Mouse (Mus musculus): Measurements from ENCODE around the gene Lypd4. TPM values are rescaled to one million over a fixed set of nuclear protein-coding genes. Genes with fewer than 3 reads are reported as not detected.
"Not testable (repeated sequence)": the region's sequence is repeated elsewhere in the genome, so short reads cannot be mapped to it uniquely, and the experiment has no call there.

The Lypd4 gene
- polyA plus RNA-seq, 1 experiment from 2014 or later, result not detected

GRCm38 (mm10) chr7:24850899-24851303, 18.8 kb downstream of the Lypd4 start:
- H3K4me3 ChIP-seq (ENCODE audit: low read depth, low read length), result no peak overlapping the region
- ATAC-seq (replicated peaks; ENCODE audit: insufficient number of reproducible peaks, low FRiP score, low TSS enrichment, low read depth) (no peak), DNase-seq (ENCODE audit: low spot score) (peak; percentile 38)
- no peak overlapping the region for H3K27ac ChIP-seq (replicated peaks; ENCODE audit: low read depth, low read length)
- WGBS, result 40% methylated on average over 6 of the region's 6 CpGs
- no peaks in the 10 kb centered on the region for H3K27me3 ChIP-seq (ENCODE audit: control insufficient read depth, insufficient read depth, low read length)
- no peak overlapping the region for H3K4me2 ChIP-seq (ENCODE audit: low read depth, low read length)
- H3K9ac ChIP-seq (replicated peaks; ENCODE audit: low read length), result no peak overlapping the region
- no peaks in the 10 kb centered on the region for H3K9me3 ChIP-seq (replicated peaks; ENCODE audit: control insufficient read depth, low read length)
- H3K4me1 ChIP-seq (ENCODE audit: control insufficient read depth, insufficient read depth, low read length), result no peaks in the 10 kb centered on the region
- H3K36me3 ChIP-seq (replicated peaks; ENCODE audit: control insufficient read depth, insufficient read depth, low read depth, low read length), result no peaks in the 10 kb centered on the region

GRCm38 (mm10) chr7:24850162-24850561, 19.6 kb downstream of the Lypd4 start:
- WGBS, result 19% methylated on average over 5 of the region's 5 CpGs
- DNase-seq (ENCODE audit: low spot score) (peak; percentile 40), ATAC-seq (replicated peaks; ENCODE audit: insufficient number of reproducible peaks, low FRiP score, low TSS enrichment, low read depth) (no peak)

GRCm38 (mm10) chr7:24846576-24846975, 23.2 kb downstream of the Lypd4 start:
- H3K9me3 ChIP-seq (replicated peaks; ENCODE audit: control insufficient read depth, low read length); DNase-seq (ENCODE audit: low spot score); H3K27ac ChIP-seq (replicated peaks; ENCODE audit: low read depth, low read length); ATAC-seq (replicated peaks; ENCODE audit: insufficient number of reproducible peaks, low FRiP score, low TSS enrichment, low read depth); H3K4me3 ChIP-seq (ENCODE audit: low read depth, low read length); H3K9ac ChIP-seq (replicated peaks; ENCODE audit: low read length); H3K4me2 ChIP-seq (ENCODE audit: low read depth, low read length); H3K36me3 ChIP-seq (replicated peaks; ENCODE audit: control insufficient read depth, insufficient read depth, low read depth, low read length); H3K27me3 ChIP-seq (ENCODE audit: control insufficient read depth, insufficient read depth, low read length); H3K4me1 ChIP-seq (ENCODE audit: control insufficient read depth, insufficient read depth, low read length): not testable (repeated sequence)
- 47% methylated on average over 2 of the region's 2 CpGs for WGBS

More at GRCm38 (mm10) chr7:24850162-24850561, 19.6 kb downstream of the Lypd4 start:
- no peaks in the 10 kb centered on the region for H3K4me1 ChIP-seq (ENCODE audit: control insufficient read depth, insufficient read depth, low read length)
- H3K9me3 ChIP-seq (replicated peaks; ENCODE audit: control insufficient read depth, low read length), result no peaks in the 10 kb centered on the region
- H3K27me3 ChIP-seq (ENCODE audit: control insufficient read depth, insufficient read depth, low read length), result no peaks in the 10 kb centered on the region
- no peak overlapping the region for H3K27ac ChIP-seq (replicated peaks; ENCODE audit: low read depth, low read length)
- H3K4me2 ChIP-seq (ENCODE audit: low read depth, low read length), result no peak overlapping the region
- H3K36me3 ChIP-seq (replicated peaks; ENCODE audit: control insufficient read depth, insufficient read depth, low read depth, low read length), result no peaks in the 10 kb centered on the region
- H3K9ac ChIP-seq (replicated peaks; ENCODE audit: low read length), result peak overlapping the region; percentile 34; the same call in 1 of the 2 replicates
- no peak overlapping the region for H3K4me3 ChIP-seq (ENCODE audit: low read depth, low read length)

- WGBS, result 2% methylated on average over 6 of the region's 6 CpGs
- H3K27me3 ChIP-seq (ENCODE audit: control insufficient read depth, insufficient read depth, low read length), result no peaks in the 10 kb centered on the region
- H3K4me1 ChIP-seq (ENCODE audit: control insufficient read depth, insufficient read depth, low read length), result no peaks in the 10 kb centered on the region
- H3K4me2 ChIP-seq (ENCODE audit: low read depth, low read length), result no peak overlapping the region
- no peaks in the 10 kb centered on the region for H3K36me3 ChIP-seq (replicated peaks; ENCODE audit: control insufficient read depth, insufficient read depth, low read depth, low read length)
- no peak overlapping the region for H3K9ac ChIP-seq (replicated peaks; ENCODE audit: low read length)
- no peaks in the 10 kb centered on the region for H3K9me3 ChIP-seq (replicated peaks; ENCODE audit: control insufficient read depth, low read length)
- H3K27ac ChIP-seq (replicated peaks; ENCODE audit: low read depth, low read length), result no peak overlapping the region
- H3K4me3 ChIP-seq (ENCODE audit: low read depth, low read length), result no peak overlapping the region
- ATAC-seq (replicated peaks; ENCODE audit: insufficient number of reproducible peaks, low FRiP score, low TSS enrichment, low read depth) (no peak; the same call in 1 of the 2 replicates), DNase-seq (ENCODE audit: low spot score) (peak; percentile 58)
Measured at GRCm38 (mm10) chr7:24845713-24846112, 24.0 kb downstream of the Lypd4 start.

- Histone ChIP-seq H3K4me2 (ENCODE audit: low read depth, low read length) (no peak overlapping the region), H3K27me3 (ENCODE audit: control insufficient read depth, insufficient read depth, low read length) (no peaks in the 10 kb centered on the region), H3K9me3 (replicated peaks; ENCODE audit: control insufficient read depth, low read length) (no peaks in the 10 kb centered on the region), H3K36me3 (replicated peaks; ENCODE audit: control insufficient read depth, insufficient read depth, low read depth, low read length) (no peaks in the 10 kb centered on the region), H3K4me3 (ENCODE audit: low read depth, low read length) (no peak overlapping the region), H3K27ac (replicated peaks; ENCODE audit: low read depth, low read length) (no peak overlapping the region), H3K4me1 (ENCODE audit: control insufficient read depth, insufficient read depth, low read length) (no peaks in the 10 kb centered on the region), H3K9ac (replicated peaks; ENCODE audit: low read length) (no peak overlapping the region)
- WGBS, result 78% methylated on average over 9 of the region's 9 CpGs
- ATAC-seq (replicated peaks; ENCODE audit: insufficient number of reproducible peaks, low FRiP score, low TSS enrichment, low read depth), result no peak
- no peak for DNase-seq (ENCODE audit: low spot score)
Measured at GRCm38 (mm10) chr7:24845181-24845580, 24.6 kb downstream of the Lypd4 start.

- DNase-seq (ENCODE audit: low spot score) (no peak), ATAC-seq (replicated peaks; ENCODE audit: insufficient number of reproducible peaks, low FRiP score, low TSS enrichment, low read depth) (no peak)
- no peak overlapping the region for H3K9ac ChIP-seq (replicated peaks; ENCODE audit: low read length)
- no peaks in the 10 kb centered on the region for H3K4me1 ChIP-seq (ENCODE audit: control insufficient read depth, insufficient read depth, low read length)
- WGBS, result 32% methylated on average over 5 of the region's 5 CpGs
- no peaks in the 10 kb centered on the region for H3K27me3 ChIP-seq (ENCODE audit: control insufficient read depth, insufficient read depth, low read length)
- H3K4me2 ChIP-seq (ENCODE audit: low read depth, low read length), result no peak overlapping the region
- H3K9me3 ChIP-seq (replicated peaks; ENCODE audit: control insufficient read depth, low read length), result no peaks in the 10 kb centered on the region
- no peaks in the 10 kb centered on the region for H3K36me3 ChIP-seq (replicated peaks; ENCODE audit: control insufficient read depth, insufficient read depth, low read depth, low read length)
- H3K27ac ChIP-seq (replicated peaks; ENCODE audit: low read depth, low read length), result no peak overlapping the region
- no peak overlapping the region for H3K4me3 ChIP-seq (ENCODE audit: low read depth, low read length)
Measured at GRCm38 (mm10) chr7:24844144-24844543, 25.6 kb downstream of the Lypd4 start.

GRCm38 (mm10) chr7:24841009-24841408, 28.7 kb downstream of the Lypd4 start:
- H3K27me3 ChIP-seq (ENCODE audit: control insufficient read depth, insufficient read depth, low read length), result no peaks in the 10 kb centered on the region
- DNase-seq (ENCODE audit: low spot score) (no peak), ATAC-seq (replicated peaks; ENCODE audit: insufficient number of reproducible peaks, low FRiP score, low TSS enrichment, low read depth) (no peak)
- H3K4me2 ChIP-seq (ENCODE audit: low read depth, low read length), result no peak overlapping the region
- no peak overlapping the region for H3K9ac ChIP-seq (replicated peaks; ENCODE audit: low read length)
- H3K4me1 ChIP-seq (ENCODE audit: control insufficient read depth, insufficient read depth, low read length), result no peaks in the 10 kb centered on the region
- no peaks in the 10 kb centered on the region for H3K36me3 ChIP-seq (replicated peaks; ENCODE audit: control insufficient read depth, insufficient read depth, low read depth, low read length)
- no peaks in the 10 kb centered on the region for H3K9me3 ChIP-seq (replicated peaks; ENCODE audit: control insufficient read depth, low read length)
- 78% methylated on average over 4 of the region's 4 CpGs for WGBS
- no peak overlapping the region for H3K4me3 ChIP-seq (ENCODE audit: low read depth, low read length)
- no peak overlapping the region for H3K27ac ChIP-seq (replicated peaks; ENCODE audit: low read depth, low read length)

- no peaks in the 10 kb centered on the region for H3K9me3 ChIP-seq (replicated peaks; ENCODE audit: control insufficient read depth, low read length)
- no peak overlapping the region for H3K4me2 ChIP-seq (ENCODE audit: low read depth, low read length)
- no peaks in the 10 kb centered on the region for H3K4me1 ChIP-seq (ENCODE audit: control insufficient read depth, insufficient read depth, low read length)
- no peak for ATAC-seq (replicated peaks; ENCODE audit: insufficient number of reproducible peaks, low FRiP score, low TSS enrichment, low read depth)
- H3K4me3 ChIP-seq (ENCODE audit: low read depth, low read length), result no peak overlapping the region
- no peak overlapping the region for H3K9ac ChIP-seq (replicated peaks; ENCODE audit: low read length)
- no peaks in the 10 kb centered on the region for H3K27me3 ChIP-seq (ENCODE audit: control insufficient read depth, insufficient read depth, low read length)
- no peak overlapping the region for H3K27ac ChIP-seq (replicated peaks; ENCODE audit: low read depth, low read length)
- no peak for DNase-seq (ENCODE audit: low spot score)
- WGBS, result 41% methylated on average over 3 of the region's 3 CpGs
- no peaks in the 10 kb centered on the region for H3K36me3 ChIP-seq (replicated peaks; ENCODE audit: control insufficient read depth, insufficient read depth, low read depth, low read length)
Measured at GRCm38 (mm10) chr7:24840331-24840730, 29.4 kb downstream of the Lypd4 start.

All from embryonic facial prominence, embryonic 11.5 days (tissue).